Mouse (Mus musculus) gastrocnemius, adult 18-20 months (tissue): Measurements from ENCODE around the gene Osbpl7. TPM values are rescaled to one million over a fixed set of nuclear protein-coding genes. Genes with fewer than 3 reads are reported as not detected.

ENCODE experiments used
- DNase-seq: peaks from one replicate; pipeline ENCODE4 v3.0.0; 2021; ENCODE audit warnings: low spot score
- long read RNA-seq, 2 experiments: library from polyadenylated mRNA; stranded (forward); transcript quantifications; one replicate each; pipeline ENCODE4 v2.0.0; 2021
- total RNA-seq, 2 experiments: library from RNA; stranded (reverse); gene quantifications; 2 replicates each; pipeline ENCODE4 v1.2.3; 2021

Gene Osbpl7
- 1 to 10 TPM; 2.5 to 2.9 TPM for total RNA-seq
- long read RNA-seq, experiment 1, partial matches to known transcripts, result 0 of 3 reads
- long read RNA-seq, experiment 1, other reads (novel, unspliced or antisense), result 0 of 3 reads
- long read RNA-seq, experiment 2, partial matches to known transcripts, result 1 of 8 reads
- long read RNA-seq, experiment 2, other reads (novel, unspliced or antisense), result 4 of 8 reads

- peak; percentile 60 for DNase-seq
Measured at GRCm38 (mm10) chr11:97050216-97050943, at the start of gene Osbpl7. TSS of gene Osbpl7 (plus strand) at chr11:97050628.

DNA sequence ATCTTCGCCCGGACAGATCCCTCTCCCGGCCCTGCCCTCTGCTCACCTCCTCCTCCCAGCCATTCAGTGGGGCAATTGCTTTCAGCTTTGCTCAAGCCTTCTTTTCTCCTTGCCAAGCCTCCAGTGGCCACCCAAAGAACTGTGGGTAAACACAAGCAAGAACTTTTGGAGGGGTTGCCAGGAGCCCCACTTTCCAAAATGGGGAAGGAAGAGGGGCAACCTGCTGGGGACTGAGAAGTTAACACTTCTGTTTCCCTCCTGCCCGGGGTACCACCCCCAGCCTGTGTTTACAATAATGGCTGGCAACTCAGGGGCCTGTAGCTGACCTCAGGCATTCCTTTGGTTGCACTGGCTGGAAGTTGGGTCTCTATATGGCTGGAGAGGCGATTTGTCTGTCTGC, 47.3 kb upstream of the Osbpl7 start:
- DNase-seq, result no peak

- no peak for DNase-seq
Measured at GRCm38 (mm10) chr11:97007093-97007794, 43.2 kb upstream of the Osbpl7 start.

GRCm38 (mm10) chr11:97009198-97009790, 41.1 kb upstream of the Osbpl7 start:
- no peak for DNase-seq

- no peak for DNase-seq
Measured at GRCm38 (mm10) chr11:97013121-97013670, 37.2 kb upstream of the Osbpl7 start, which contains the start of gene Sp6. TSS of gene Sp6 (plus strand) at chr11:97013394.

- DNase-seq, result no peak
Measured at GRCm38 (mm10) chr11:97017696-97018582, 32.5 kb upstream of the Osbpl7 start.

DNA sequence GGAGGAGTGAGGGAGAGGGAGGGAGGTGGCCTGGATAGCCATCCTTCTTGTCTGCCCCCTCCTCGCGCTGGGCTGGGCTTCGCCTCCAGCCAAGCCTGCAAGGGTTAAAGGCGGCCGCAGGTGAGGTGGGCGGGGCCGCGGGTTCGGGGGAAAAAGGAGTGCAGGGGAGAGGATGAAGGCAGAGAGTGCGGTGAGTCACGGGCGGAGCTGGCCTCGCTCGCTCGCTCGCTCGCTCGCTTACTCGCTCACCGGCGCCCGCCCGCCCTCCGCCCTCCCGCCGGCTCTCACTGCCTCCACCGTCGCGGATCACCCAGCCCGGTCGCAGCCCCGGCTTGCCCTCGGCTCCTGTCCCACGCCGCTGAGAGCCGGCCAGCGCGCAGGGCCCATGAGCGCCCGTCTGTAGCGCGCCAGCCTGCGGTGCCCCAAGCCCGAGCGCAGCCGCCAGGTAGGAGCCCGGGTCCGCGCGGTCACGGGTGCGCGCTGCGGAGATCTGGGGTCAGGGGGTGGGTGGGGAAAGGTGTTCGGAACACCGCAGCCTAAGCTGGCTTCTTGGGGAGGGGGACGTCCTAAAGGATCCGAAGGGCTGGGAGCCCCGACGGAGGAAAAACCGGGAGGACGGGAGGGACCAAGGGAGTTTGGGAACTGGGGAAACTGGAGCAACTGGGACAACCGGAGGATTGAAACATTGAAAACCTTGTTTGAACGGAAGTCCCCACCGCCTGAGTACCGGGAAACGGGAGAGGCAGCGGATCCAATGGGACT, 31.7 kb upstream of the Osbpl7 start:
- no peak for DNase-seq

- no peak for DNase-seq
Measured at GRCm38 (mm10) chr11:97019345-97019708, 31.1 kb upstream of the Osbpl7 start.

- DNase-seq, result no peak
Measured at GRCm38 (mm10) chr11:97021121-97021765, 29.2 kb upstream of the Osbpl7 start.

DNA sequence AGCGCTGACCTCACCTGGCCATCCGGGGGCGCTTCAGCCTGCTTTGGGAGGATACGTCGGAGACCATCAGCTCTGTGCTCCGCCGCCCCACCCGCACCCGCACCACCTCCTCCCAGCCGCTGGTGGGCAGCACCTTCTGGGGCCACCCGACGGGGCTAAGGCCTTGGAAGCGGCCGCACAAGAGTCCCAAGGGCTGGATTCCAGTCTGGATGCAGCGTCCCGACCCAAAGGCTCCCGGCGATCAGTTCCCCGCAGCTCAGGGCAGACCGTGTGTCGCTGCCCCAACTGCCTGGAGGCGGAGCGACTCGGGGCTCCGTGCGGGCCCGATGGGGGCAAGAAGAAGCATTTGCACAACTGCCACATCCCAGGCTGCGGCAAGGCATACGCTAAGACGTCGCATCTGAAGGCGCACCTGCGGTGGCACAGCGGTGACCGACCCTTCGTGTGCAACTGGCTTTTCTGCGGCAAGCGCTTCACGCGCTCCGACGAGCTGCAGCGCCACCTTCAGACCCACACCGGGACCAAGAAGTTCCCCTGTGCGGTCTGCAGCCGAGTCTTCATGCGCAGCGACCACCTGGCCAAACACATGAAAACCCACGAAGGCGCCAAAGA, 28.4 kb upstream of the Osbpl7 start:
- peak; percentile 73 for DNase-seq

GRCm38 (mm10) chr11:97024977-97025376, 25.5 kb upstream of the Osbpl7 start:
- DNase-seq, result no peak

GRCm38 (mm10) chr11:97025721-97026344, 24.6 kb upstream of the Osbpl7 start:
- peak; percentile 92 for DNase-seq

- DNase-seq, result peak; percentile 82
Measured at GRCm38 (mm10) chr11:97029686-97030417, 20.6 kb upstream of the Osbpl7 start, which contains the start of gene Scrn2. TSS of gene Scrn2 (plus strand) at chr11:97029938.

GRCm38 (mm10) chr11:97030426-97030825, 20.0 kb upstream of the Osbpl7 start:
- no peak for DNase-seq

GRCm38 (mm10) chr11:97031977-97032376, 18.5 kb upstream of the Osbpl7 start:
- no peak for DNase-seq

DNA sequence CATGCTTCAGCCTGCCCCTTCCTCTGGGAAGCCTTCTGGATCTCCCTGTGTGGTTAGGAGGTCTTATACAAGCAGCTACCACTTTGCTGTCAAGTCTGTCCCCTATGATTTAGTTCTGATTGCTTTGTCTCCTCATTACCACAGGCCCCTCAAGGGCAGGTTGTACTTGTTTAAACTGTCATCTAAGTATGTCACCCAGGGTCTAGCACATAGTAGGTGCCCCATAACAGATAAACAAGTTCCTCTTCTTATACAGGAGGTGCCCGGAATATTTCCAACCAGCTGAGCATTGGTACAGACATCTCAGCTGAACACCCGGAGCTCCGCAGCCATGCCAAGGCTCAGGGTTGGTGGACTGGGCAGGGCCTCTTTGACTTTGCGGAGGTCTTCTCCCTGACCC, 17.9 kb upstream of the Osbpl7 start:
- DNase-seq, result no peak

DNA sequence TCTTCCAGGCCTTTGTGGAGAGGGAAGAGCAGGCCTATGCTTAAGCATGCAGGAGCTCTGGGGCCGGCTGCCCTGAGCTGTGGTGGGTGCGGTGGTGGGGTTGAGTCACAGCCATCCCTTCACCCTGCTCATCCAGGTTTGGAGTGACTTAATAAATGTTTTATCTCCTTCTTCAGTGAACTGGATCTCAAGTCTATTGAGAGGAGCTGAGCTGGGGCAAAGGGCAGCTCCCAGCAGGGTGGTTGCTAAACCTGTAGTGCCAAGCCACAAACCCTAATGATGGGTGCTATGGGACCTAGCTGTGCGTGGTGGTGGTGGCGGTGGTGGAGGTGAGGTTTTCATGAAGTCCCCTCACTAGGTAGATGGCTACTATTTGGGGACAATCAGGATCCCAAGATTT, 16.6 kb upstream of the Osbpl7 start:
- DNase-seq, result no peak

GRCm38 (mm10) chr11:97036141-97036540, 14.3 kb upstream of the Osbpl7 start:
- no peak for DNase-seq
